Mouse (Mus musculus): ENCODE results near the gene Kcne1l.
A peak's percentile ranks its signal among the peaks of the same experiment; 100 is the strongest.

Gene Kcne1l

GRCm38 (mm10) chrX:142305869-142306581 is at the start of gene Kcne1l:
Gene Kcne1l (minus strand): TSS chrX:142306294.
- DNase-seq (ENCODE audit: low spot score), result no peak

- no peak for DNase-seq (ENCODE audit: low spot score)
Observed at GRCm38 (mm10) chrX:142336207-142336606, 30.1 kb upstream of the Kcne1l start.

- DNase-seq (ENCODE audit: low spot score), result no peak
Observed at GRCm38 (mm10) chrX:142335502-142335901, 29.4 kb upstream of the Kcne1l start.

- no peak for DNase-seq (ENCODE audit: low spot score)
Observed at GRCm38 (mm10) chrX:142325760-142326159, 19.7 kb upstream of the Kcne1l start.

GRCm38 (mm10) chrX:142316106-142316505 is 10.0 kb upstream of the Kcne1l start:
- no peak for DNase-seq (ENCODE audit: low spot score)

GRCm38 (mm10) chrX:142315270-142315669 is 9.2 kb upstream of the Kcne1l start:
- no peak for DNase-seq (ENCODE audit: low spot score)

GRCm38 (mm10) chrX:142314307-142315024 is 8.4 kb upstream of the Kcne1l start:
- peak; percentile 12 for DNase-seq (ENCODE audit: low spot score)

GRCm38 (mm10) chrX:142310431-142310830 is 4.3 kb upstream of the Kcne1l start:
- no peak for DNase-seq (ENCODE audit: low spot score)

- no peak for DNase-seq (ENCODE audit: low spot score)
Observed at GRCm38 (mm10) chrX:142305010-142305868, 855 bp downstream of the Kcne1l start.

- DNase-seq (ENCODE audit: low spot score), result no peak
Observed at GRCm38 (mm10) chrX:142304592-142304991, 1.5 kb downstream of the Kcne1l start.

- no peak for DNase-seq (ENCODE audit: low spot score)
Observed at GRCm38 (mm10) chrX:142303456-142303855, 2.6 kb downstream of the Kcne1l start.

- DNase-seq (ENCODE audit: low spot score), result no peak
Observed at GRCm38 (mm10) chrX:142285905-142286304, 20.2 kb downstream of the Kcne1l start.

GRCm38 (mm10) chrX:142276573-142276972 is 29.5 kb downstream of the Kcne1l start:
- DNase-seq (ENCODE audit: low spot score), result no peak

- DNase-seq (ENCODE audit: low spot score), result no peak
Observed at GRCm38 (mm10) chrX:142276031-142276430, 30.1 kb downstream of the Kcne1l start.
